Mouse (Mus musculus) brain, adult 10 weeks (tissue): ENCODE results near the gene Fbxw20. TPM values are rescaled to one million over a fixed set of nuclear protein-coding genes. Genes with fewer than 3 reads are reported as not detected.

Experiments used
- polyA plus RNA-seq: library from polyadenylated mRNA; stranded (reverse); fragments of 350-450 nt; fragmentation: Illumina TruSeq; extraction: RNeasy Lipid Tissue Mini Kit (QIAGEN cat#74804); gene quantifications from one replicate; pipeline ENCODE4 v1.2.3, GENCODE M21; 2015; ENCODE audit warnings: low read depth, low replicate concordance

The Fbxw20 gene
- polyA plus RNA-seq = not detected

DNA sequence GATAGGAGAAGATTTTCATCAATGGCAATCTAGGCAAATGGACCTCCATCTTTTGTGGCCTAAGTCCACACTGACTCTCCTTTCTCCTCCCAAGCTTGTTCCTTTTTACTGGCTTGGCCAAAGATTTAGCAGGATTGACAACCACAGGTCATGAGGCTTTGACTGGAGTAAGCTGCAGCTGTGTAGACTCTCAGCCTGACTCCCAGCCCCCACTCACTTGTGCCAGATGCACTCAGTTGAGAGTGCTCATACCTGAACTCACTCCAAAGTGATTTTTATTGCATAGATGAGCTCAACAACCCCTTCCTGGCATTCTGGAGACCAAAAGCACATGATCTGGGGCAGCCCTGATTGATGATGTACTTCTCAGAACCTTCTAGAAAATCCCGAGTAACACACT lies at the start of gene Fbxw20:
Gene Fbxw20, minus strand, starts transcription at position 101 of the 400 bp plus-strand sequence.

DNA sequence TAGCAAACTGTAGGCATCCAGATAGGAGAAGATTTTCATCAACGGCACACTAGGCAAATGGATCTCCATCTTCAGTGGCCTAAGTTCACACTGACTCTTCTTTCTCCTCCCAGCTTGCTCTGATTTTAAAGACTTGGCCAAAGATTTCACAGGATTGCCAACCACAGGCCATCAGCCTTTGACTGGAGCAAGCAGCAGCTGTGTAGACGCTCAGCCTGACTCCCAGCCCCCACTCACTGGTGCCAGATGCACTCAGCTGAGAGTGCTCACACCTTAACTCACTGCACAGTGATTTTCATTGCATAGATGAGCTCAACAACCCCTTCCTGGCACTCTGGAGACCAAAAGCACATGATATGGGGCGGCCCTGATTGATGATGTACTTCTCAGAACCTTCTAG lies 38.7 kb downstream of the Fbxw20 start, which contains the start of gene Fbxw13:
Gene Fbxw13, minus strand, starts transcription at position 101 of the 400 bp plus-strand sequence.

Other genes starting within 250 kb of the Fbxw20 start
- not detected for gene Ucn2, start 248.7 kb downstream of the Fbxw20 start, polyA plus RNA-seq
- 12.8 TPM for gene Pfkfb4, start 243.0 kb downstream of the Fbxw20 start, polyA plus RNA-seq
- 90.6 TPM for gene Shisa5, start 196.2 kb downstream of the Fbxw20 start, polyA plus RNA-seq
- gene Trex1, start 175.0 kb downstream of the Fbxw20 start, polyA plus RNA-seq = 15.5 TPM
- gene Atrip, start 160.6 kb downstream of the Fbxw20 start, polyA plus RNA-seq = 17.6 TPM
- 10.4 TPM for gene Ccdc51, start 152.3 kb downstream of the Fbxw20 start, polyA plus RNA-seq
- 433 TPM for gene Tma7, start 152.2 kb downstream of the Fbxw20 start, polyA plus RNA-seq
- 31.5 TPM for gene Plxnb1, start 139.4 kb downstream of the Fbxw20 start, polyA plus RNA-seq
- not detected for gene Fbxw21, start 72.7 kb downstream of the Fbxw20 start, polyA plus RNA-seq
- gene Fbxw13, start 38.8 kb downstream of the Fbxw20 start, polyA plus RNA-seq = not detected
- not detected for gene Fbxw14, start 52.9 kb upstream of the Fbxw20 start, polyA plus RNA-seq
- gene Fbxw28, start 104.9 kb upstream of the Fbxw20 start, polyA plus RNA-seq = not detected
- gene Fbxw22, start 169.5 kb upstream of the Fbxw20 start, polyA plus RNA-seq = not detected
- not detected for gene Fbxw16, start 214.4 kb upstream of the Fbxw20 start, polyA plus RNA-seq